Mouse (Mus musculus) brain, embryonic 14.5 days (tissue): ENCODE data around the gene Urm1.

Source experiments
- CTCF ChIP-seq: fragments of 200-500 bp; IDR thresholded peaks from 2 replicates; pipeline ENCODE4 v1.5.1; 2012; ENCODE audit warnings: inconsistent platforms, mild to moderate bottlenecking, moderate library complexity, borderline replicate concordance; ENCODE audit not compliant: insufficient read depth, insufficient read length; ENCODE audit errors: extremely low read depth
- POLR2A ChIP-seq: fragments of 200-500 bp; IDR thresholded peaks from 2 replicates; pipeline ENCODE4 v1.6.1; 2012; ENCODE audit warnings: mild to moderate bottlenecking, inconsistent platforms, borderline replicate concordance; ENCODE audit not compliant: poor library complexity, insufficient read depth, insufficient read length, severe bottlenecking; ENCODE audit errors: extremely low read depth

GRCm38 (mm10) chr2:29839460-29839859 lies 19.6 kb downstream of the Urm1 start:
- TF ChIP-seq POLR2A (no peak), CTCF (no peak)
